Mouse (Mus musculus) left cerebral cortex, adult 2 months (tissue): Measurements from ENCODE around the gene Cmtm7. TPM values are rescaled to one million over a fixed set of nuclear protein-coding genes. Genes with fewer than 3 reads are reported as not detected.
A peak's percentile ranks its signal among the peaks of the same experiment; 100 is the strongest.

Source experiments
- DNase-seq, 2 experiments: peaks; one replicate each; pipeline ENCODE4 v3.0.0; 2021 to 2022; ENCODE audit warnings: low spot score in 2 of 2, mixed read lengths in 1 of 2; ENCODE audit errors: extremely low spot score in 1 of 2
- H3K27ac ChIP-seq: fragments of 200-600 bp; 2 replicates; pipeline ENCODE4 v1.8.1; 2022
- H3K4me3 ChIP-seq: fragments of 200-600 bp; 2 replicates; pipeline ENCODE4 v1.8.1; 2022
- CTCF ChIP-seq: fragments of 200-600 bp; IDR thresholded peaks from 2 replicates; pipeline ENCODE4 v1.8.1; 2022; ENCODE audit warnings: antibody characterized with exemption, mild to moderate bottlenecking, moderate library complexity
- intact Hi-C: fragments of 180-260 bp; cut with DNase I; formaldehyde crosslinking; loops from one replicate; pipeline ENCODE4 v1.15.1; 2025
- total RNA-seq, 2 experiments: library from RNA; stranded (reverse); gene quantifications; 2 replicates each; pipeline ENCODE4 v1.2.3; 2021

Gene Cmtm7
- total RNA-seq, 2 experiments from 2014 or later: 3.7 to 4.8 TPM

- no peak for TF ChIP-seq CTCF
- Histone ChIP-seq H3K4me3 (no peak overlapping the region), H3K27ac (no peak overlapping the region)
- DNase-seq: no peak
- intact Hi-C loops: no loop called here
Observed at GRCm38 (mm10) chr9:114775272-114775671, 6.4 kb downstream of the Cmtm7 start.

DNA sequence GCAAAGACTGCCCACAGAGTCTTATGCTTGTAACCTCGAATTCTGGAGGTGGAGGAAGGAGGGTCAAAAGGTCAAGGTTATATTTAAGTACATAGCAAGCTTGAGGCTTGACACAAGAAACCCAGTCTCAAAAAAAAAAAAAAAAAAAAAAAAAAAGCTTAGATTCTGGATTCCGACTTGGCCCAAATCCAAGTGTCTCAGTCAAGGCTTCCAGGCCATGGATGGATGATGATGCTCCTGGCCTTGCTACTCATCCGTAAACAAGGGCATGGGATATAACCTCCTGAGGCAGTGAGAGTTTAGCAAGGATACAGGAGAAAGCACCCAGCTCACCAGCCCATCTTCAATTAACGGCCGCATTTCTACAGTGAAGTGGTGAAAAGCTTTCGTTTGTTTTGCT, 7.0 kb downstream of the Cmtm7 start:
- intact Hi-C loops: no loop called here

GRCm38 (mm10) chr9:114771565-114771964, 10.1 kb downstream of the Cmtm7 start:
- DNase-seq: no peak
- Histone ChIP-seq H3K4me3 (no peak overlapping the region), H3K27ac (no peak overlapping the region)
- intact Hi-C loops: no loop called here
- TF ChIP-seq CTCF: no peak

More for the DNA sequence above, 7.0 kb downstream of the Cmtm7 start:
- Histone ChIP-seq H3K27ac (no peak overlapping the region), H3K4me3 (no peak overlapping the region)
- no peak for TF ChIP-seq CTCF
- DNase-seq: no peak

GRCm38 (mm10) chr9:114770224-114770623, 11.4 kb downstream of the Cmtm7 start:
- Histone ChIP-seq H3K27ac (no peak overlapping the region), H3K4me3 (no peak overlapping the region)
- intact Hi-C loops: no loop called here
- DNase-seq: no peak
- no peak for TF ChIP-seq CTCF

DNA sequence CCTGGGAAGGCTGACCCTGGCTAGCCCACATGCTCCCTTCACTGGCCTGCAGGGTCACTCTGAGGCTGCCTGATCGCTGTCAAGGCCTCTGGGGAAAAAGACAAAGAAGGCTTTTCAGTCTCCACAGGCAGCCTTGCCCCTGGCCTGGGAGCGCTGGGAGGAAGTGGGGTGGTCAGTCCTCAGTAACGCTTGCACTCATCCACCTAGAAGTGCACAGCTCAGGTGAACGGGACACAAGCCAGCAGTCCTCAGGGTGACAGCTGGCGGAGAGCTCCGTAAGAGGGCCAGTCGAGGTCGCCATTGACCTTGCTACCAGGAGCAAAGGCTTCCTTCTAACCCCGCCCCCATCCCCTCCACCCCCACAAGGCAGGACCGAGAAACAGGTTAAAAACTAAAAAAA, 13.6 kb downstream of the Cmtm7 start:
- Histone ChIP-seq H3K27ac (no peak overlapping the region), H3K4me3 (no peak overlapping the region)
- no peak for DNase-seq
- TF ChIP-seq CTCF: no peak
- intact Hi-C loops: no loop called here

GRCm38 (mm10) chr9:114767507-114767906, 14.1 kb downstream of the Cmtm7 start:
- Histone ChIP-seq H3K27ac (no peak overlapping the region), H3K4me3 (no peak overlapping the region)
- intact Hi-C loops: no loop called here
- no peak for TF ChIP-seq CTCF
- no peak for DNase-seq

GRCm38 (mm10) chr9:114767030-114767429, 14.6 kb downstream of the Cmtm7 start:
- intact Hi-C loops: no loop called here
- Histone ChIP-seq H3K4me3 (no peak overlapping the region), H3K27ac (no peak overlapping the region)
- DNase-seq: peak in 1 of 2 experiments; percentile 47
- no peak for TF ChIP-seq CTCF

DNA sequence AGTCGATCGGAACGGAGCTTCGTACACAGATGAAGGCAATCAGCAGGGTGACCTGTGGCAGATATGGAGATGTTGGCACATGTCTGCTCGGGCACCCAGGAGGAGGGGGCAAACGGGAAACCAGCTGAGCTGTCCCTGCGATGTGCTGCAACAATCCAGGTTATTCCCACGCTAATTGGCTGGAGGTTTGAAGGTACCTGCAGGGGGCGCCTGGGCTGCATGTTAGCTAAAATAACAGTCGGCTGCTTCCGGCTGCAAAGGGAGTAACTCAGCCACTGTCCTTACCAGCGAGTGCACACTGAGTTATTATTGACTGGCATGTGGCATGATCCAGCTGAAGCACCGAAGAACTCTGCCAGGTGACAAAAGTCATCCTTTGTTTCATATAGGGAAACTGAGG, 18.3 kb downstream of the Cmtm7 start:
- no peak for DNase-seq
- peak; percentile 29 for TF ChIP-seq CTCF
- intact Hi-C loops: no loop called here
- no peak overlapping the region for H3K27ac ChIP-seq
- no peak overlapping the region for H3K4me3 ChIP-seq

- Histone ChIP-seq H3K27ac (no peak overlapping the region; the same call in 1 of the 2 replicates), H3K4me3 (no peak overlapping the region)
- no peak for TF ChIP-seq CTCF
- intact Hi-C loops: no loop called here
- DNase-seq: no peak
Observed at GRCm38 (mm10) chr9:114761848-114762247, 19.8 kb downstream of the Cmtm7 start.

DNA sequence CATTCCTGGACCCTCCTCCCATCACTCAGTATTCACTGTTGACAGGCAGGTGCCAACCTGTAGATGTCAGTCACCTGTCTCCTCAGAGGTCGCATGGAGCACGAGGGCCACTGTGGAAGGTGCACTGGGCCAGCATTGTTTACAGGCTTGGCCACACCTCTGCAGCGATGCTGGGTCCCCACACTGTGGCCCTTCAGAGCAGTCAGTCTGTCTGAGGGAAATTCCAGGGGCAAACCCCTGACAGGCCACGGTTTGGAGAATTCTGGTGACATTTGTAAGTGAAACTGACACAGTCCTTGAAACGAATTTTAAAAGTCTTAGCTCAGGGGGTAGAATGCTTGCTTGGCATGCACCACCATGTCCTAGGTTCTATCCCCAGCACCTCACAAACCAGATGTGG, 21.3 kb downstream of the Cmtm7 start:
- intact Hi-C loops: no loop called here
- no peak for DNase-seq
- no peak for TF ChIP-seq CTCF

DNA sequence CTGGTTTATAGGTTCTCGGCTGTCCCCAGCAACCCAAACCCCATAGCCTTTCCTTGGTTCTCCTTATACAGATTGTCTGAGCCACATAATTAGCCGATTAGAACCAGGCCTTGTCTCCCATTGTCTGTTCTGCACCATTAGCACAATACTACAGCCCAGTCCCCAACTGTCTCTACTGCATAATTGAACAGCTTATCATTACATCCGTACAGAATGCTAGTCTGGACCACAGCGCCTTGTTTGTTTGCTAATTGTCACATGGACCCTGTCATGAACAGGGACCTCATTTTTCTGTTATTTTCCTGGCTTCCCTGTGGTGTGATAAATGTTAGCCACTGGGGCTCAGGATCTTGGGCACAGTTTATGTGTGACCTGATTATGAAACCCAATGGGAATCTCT, 21.8 kb downstream of the Cmtm7 start:
- no peak for TF ChIP-seq CTCF
- intact Hi-C loops: no loop called here
- H3K4me3 ChIP-seq: no peak overlapping the region

More for the DNA sequence above, 21.3 kb downstream of the Cmtm7 start:
- no peak overlapping the region for H3K27ac ChIP-seq
- no peak overlapping the region for H3K4me3 ChIP-seq

GRCm38 (mm10) chr9:114758801-114759200, 22.9 kb downstream of the Cmtm7 start:
- intact Hi-C loops: no loop called here
- Histone ChIP-seq H3K4me3 (no peak overlapping the region), H3K27ac (no peak overlapping the region)
- no peak for TF ChIP-seq CTCF
- DNase-seq: no peak

More for the DNA sequence above, 21.8 kb downstream of the Cmtm7 start:
- DNase-seq: no peak
- no peak overlapping the region for H3K27ac ChIP-seq

- TF ChIP-seq CTCF: no peak
- DNase-seq: no peak
- no peak overlapping the region for H3K27ac ChIP-seq
- intact Hi-C loops: no loop called here
- no peak overlapping the region for H3K4me3 ChIP-seq
Observed at GRCm38 (mm10) chr9:114758272-114758671, 23.4 kb downstream of the Cmtm7 start.
